Mouse (Mus musculus) ES-E14 (cell line): ENCODE results near the gene Lcn5. TPM values are rescaled to one million over a fixed set of nuclear protein-coding genes. Genes with fewer than 3 reads are reported as not detected.

Experiments
- DNase-seq: peaks from one replicate; pipeline ENCODE4 v3.0.0-alpha.2; 2013; ENCODE audit warnings: low read depth, low spot score
- H3K27ac ChIP-seq: 2 replicates; pipeline ENCODE4 v1.5.1; 2012; ENCODE audit warnings: low read depth, mild to moderate bottlenecking, low read length, moderate library complexity, mixed read lengths; ENCODE audit not compliant: poor library complexity, insufficient read depth, severe bottlenecking
- H3K36me3 ChIP-seq: 2 replicates; pipeline ENCODE4 v1.6.1; 2012; ENCODE audit warnings: mild to moderate bottlenecking, low read length, moderate library complexity, mixed read lengths; ENCODE audit not compliant: control insufficient read depth, poor library complexity, insufficient read depth, severe bottlenecking
- H3K4me1 ChIP-seq, 2 experiments: fragments of 150-350 bp in 1 of 2; sonication (generic) in 1 of 2; 2 replicates each; pipeline ENCODE4 v1.6.1; 2012; ENCODE audit warnings: low read length in 2 of 2, mild to moderate bottlenecking in 1 of 2, mixed read lengths in 1 of 2; ENCODE audit not compliant: control insufficient read depth in 2 of 2, insufficient read depth in 2 of 2, poor library complexity in 1 of 2
- H3K4me3 ChIP-seq, 2 experiments: fragments of 150-350 bp in 1 of 2; sonication (generic) in 1 of 2; 2 replicates each; pipeline ENCODE4 v1.5.1; 2012; ENCODE audit warnings: low read length in 2 of 2, low read depth in 1 of 2, mild to moderate bottlenecking in 1 of 2, mixed read lengths in 1 of 2; ENCODE audit not compliant: insufficient read depth in 1 of 2, poor library complexity in 1 of 2, severe bottlenecking in 1 of 2
- H3K9ac ChIP-seq: 2 replicates; pipeline ENCODE4 v1.6.1; 2012; ENCODE audit warnings: low read depth, mild to moderate bottlenecking, low read length, mixed read lengths; ENCODE audit not compliant: poor library complexity, insufficient read depth, severe bottlenecking
- H3K9me3 ChIP-seq: fragments of 150-350 bp; sonication (generic); 2 replicates; pipeline ENCODE4 v1.6.1; 2012; ENCODE audit warnings: low read depth, mild to moderate bottlenecking, low read length; ENCODE audit not compliant: control insufficient read depth, insufficient read depth
- CHD2 ChIP-seq: IDR thresholded peaks from 2 replicates; pipeline ENCODE4 v1.6.1; 2014; ENCODE audit warnings: mild to moderate bottlenecking, low read depth, low read length, inconsistent platforms
- HCFC1 ChIP-seq: IDR thresholded peaks from 2 replicates; pipeline ENCODE4 v1.6.1; 2012; ENCODE audit warnings: low read length, inconsistent platforms, borderline replicate concordance; ENCODE audit not compliant: insufficient read depth
- MAFK ChIP-seq: IDR thresholded peaks from 2 replicates; pipeline ENCODE4 v1.6.1; 2014; ENCODE audit warnings: mild to moderate bottlenecking, low read depth, low read length, inconsistent platforms; ENCODE audit not compliant: insufficient read depth
- ZC3H11A ChIP-seq: IDR thresholded peaks from 2 replicates; pipeline ENCODE4 v1.6.1; 2012; ENCODE audit warnings: low read depth, mild to moderate bottlenecking, inconsistent platforms, low read length, borderline replicate concordance
- ZNF384 ChIP-seq: IDR thresholded peaks from 2 replicates; pipeline ENCODE4 v1.6.1; 2012; ENCODE audit warnings: low read depth, low read length, inconsistent platforms
- in situ Hi-C, 2 experiments: fragments of 600-800 bp; cut with MboI; formaldehyde crosslinking; loops; one replicate each; pipeline ENCODE4 v1.15.1; 2025; ENCODE audit warnings: low sequenced_read_pairs in 2 of 2, inconsistent platforms in 1 of 2; ENCODE audit not compliant: unreplicated experiment in 2 of 2
- total RNA-seq: library from RNA; depleted of rRNA; stranded (reverse); fragments of 300-350 nt; gene quantifications from 2 replicates; pipeline ENCODE4 v1.2.3, GENCODE M21; 2012; rRNA removed

The Lcn5 gene
- total RNA-seq, result not detected in 2 replicates

DNA sequence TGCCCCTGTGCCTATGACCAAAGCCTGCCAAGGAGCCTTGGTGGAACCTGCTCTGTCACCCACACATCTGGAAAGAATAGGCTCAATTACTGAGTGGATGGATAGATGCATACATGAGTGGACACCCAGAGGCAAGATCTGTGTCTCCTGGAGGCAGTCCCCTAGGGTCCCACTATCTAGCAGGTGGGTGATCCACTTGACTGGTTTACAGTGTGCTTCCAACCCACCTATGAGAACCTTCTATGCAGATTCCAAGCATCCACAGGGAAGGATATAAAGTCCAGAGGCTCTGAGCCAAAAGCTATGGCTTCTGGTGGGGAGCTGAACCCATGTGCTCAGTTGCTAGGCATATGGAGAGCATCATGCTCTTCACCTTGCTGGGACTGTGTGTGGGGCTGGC lies at the start of gene Lcn5:
TSS of gene Lcn5 (plus strand) at position 301 of the 400 bp plus-strand sequence.
- no peak for TF ChIP-seq HCFC1
- TF ChIP-seq CHD2, result no peak
- no peak for TF ChIP-seq ZNF384
- TF ChIP-seq MAFK, result no peak
- TF ChIP-seq ZC3H11A, result no peak
- H3K36me3 ChIP-seq, result no peaks in the 10 kb centered on the region
- no peaks in the 10 kb centered on the region for H3K9me3 ChIP-seq
- no peak within 1 kb of the TSS for H3K27ac ChIP-seq
- in situ Hi-C loops, result no loop called here
- H3K4me3 ChIP-seq, result no peak within 1 kb of the TSS
- DNase-seq, result no peak
- H3K4me1 ChIP-seq, result no peaks in the 10 kb centered on the region
- no peak within 1 kb of the TSS for H3K9ac ChIP-seq

DNA sequence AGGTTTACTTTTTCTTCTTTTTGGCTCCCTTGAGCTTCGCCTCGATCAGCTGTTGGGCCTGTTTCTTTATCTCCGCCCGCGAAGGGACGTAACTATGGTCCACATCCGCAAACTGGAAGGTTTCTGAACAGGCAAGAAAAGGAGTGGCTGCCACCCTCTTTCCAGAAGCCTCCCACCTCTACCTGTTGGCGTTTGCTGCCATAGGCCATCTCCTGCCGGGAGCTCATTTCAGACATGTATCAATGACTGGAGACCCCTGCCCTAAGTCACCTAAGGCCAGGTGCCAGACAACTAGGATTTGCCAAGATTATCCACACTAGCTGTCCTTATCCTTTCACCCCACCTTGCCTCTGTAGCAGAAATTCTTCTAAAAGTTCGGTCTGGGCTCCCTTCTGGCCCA lies 49.1 kb upstream of the Lcn5 start:
- H3K4me1 ChIP-seq, result no peaks in the 10 kb centered on the region
- no peak for TF ChIP-seq ZC3H11A
- no peak for TF ChIP-seq HCFC1
- TF ChIP-seq MAFK, result no peak
- TF ChIP-seq CHD2, result no peak
- TF ChIP-seq ZNF384, result no peak
- no peaks in the 10 kb centered on the region for H3K36me3 ChIP-seq
- DNase-seq, result no peak
- H3K4me3 ChIP-seq, result peak overlapping the region in 1 of 2 experiments; percentile 80; a peak in 2 of 4 replicates
- H3K9ac ChIP-seq, result no peak overlapping the region
- no peaks in the 10 kb centered on the region for H3K9me3 ChIP-seq
- in situ Hi-C loops, result no loop called here
- H3K27ac ChIP-seq, result no peak overlapping the region

DNA sequence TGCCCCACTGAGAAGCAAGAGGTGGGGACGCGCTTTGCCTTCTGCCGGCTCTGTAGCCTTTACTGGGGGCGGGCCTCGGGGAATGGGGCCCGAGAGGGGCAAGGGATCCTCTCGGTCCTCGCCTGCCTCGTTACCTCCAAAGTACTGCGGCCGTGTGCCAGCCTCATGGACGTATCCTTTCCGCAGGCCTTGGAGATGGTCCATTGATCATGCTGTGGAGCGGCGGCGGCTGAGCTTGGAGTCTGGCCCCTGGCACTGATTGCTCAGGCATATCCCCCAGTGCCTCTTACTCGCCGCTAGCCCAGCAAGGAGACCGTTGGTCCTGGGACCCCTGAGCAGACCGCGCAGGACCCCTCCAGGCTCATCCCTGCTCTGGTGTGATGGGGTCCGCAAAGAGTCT lies 41.4 kb upstream of the Lcn5 start:
- 0 out of 2 replicates have a peak overlapping the region, but pooled peaks have one; percentile 15 for H3K9ac ChIP-seq
- in situ Hi-C loops, result no loop called here
- peak; percentile 9 for DNase-seq
- no peaks in the 10 kb centered on the region; a peak in 1 of 4 replicates for H3K4me1 ChIP-seq
- H3K4me3 ChIP-seq, result peak overlapping the region; percentile 42 to 54
- no peaks in the 10 kb centered on the region; the same call in 1 of the 2 replicates for H3K36me3 ChIP-seq
- no peaks in the 10 kb centered on the region for H3K9me3 ChIP-seq
- TF ChIP-seq ZNF384 (no peak), MAFK (no peak), HCFC1 (no peak), ZC3H11A (no peak), CHD2 (no peak)
- H3K27ac ChIP-seq, result no peak overlapping the region

DNA sequence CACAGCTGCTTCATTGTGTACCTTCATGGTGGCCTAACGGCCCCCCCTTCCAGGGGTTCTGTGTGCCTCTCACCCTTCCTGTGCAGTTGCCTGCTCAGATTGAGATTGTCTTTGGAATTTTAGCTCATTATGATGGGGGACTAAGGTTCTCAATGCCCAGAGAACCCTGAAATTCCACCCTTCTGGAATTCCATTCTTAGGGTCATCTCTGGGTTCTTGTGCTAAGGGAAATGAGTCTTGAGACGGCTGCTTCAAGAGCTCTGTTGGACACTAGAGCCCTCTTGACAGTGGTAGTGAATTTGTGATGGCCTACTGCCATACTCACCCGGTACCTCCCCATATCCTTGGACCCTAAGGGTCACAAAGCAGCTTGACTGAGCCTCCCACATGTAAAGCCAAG lies 40.2 kb upstream of the Lcn5 start, which contains the start of gene Ccdc183:
TSS of gene Ccdc183 (minus strand) at position 101 of the 400 bp plus-strand sequence.
- H3K4me1 ChIP-seq, result no peaks in the 10 kb centered on the region; a peak in 1 of 4 replicates
- no peak for TF ChIP-seq ZNF384
- TF ChIP-seq HCFC1, result no peak
- no peak for TF ChIP-seq ZC3H11A
- no peak for TF ChIP-seq CHD2
- TF ChIP-seq MAFK, result no peak
- H3K36me3 ChIP-seq, result no peaks in the 10 kb centered on the region; the same call in 1 of the 2 replicates
- no peak within 1 kb of the TSS for H3K27ac ChIP-seq
- no peaks in the 10 kb centered on the region for H3K9me3 ChIP-seq
- H3K4me3 ChIP-seq, result peak within 1 kb of the TSS; percentile 42 to 54; a peak in 3 of 4 replicates
- H3K9ac ChIP-seq, result no peak within 1 kb of the TSS
- in situ Hi-C loops, result no loop called here
- DNase-seq, result no peak

DNA sequence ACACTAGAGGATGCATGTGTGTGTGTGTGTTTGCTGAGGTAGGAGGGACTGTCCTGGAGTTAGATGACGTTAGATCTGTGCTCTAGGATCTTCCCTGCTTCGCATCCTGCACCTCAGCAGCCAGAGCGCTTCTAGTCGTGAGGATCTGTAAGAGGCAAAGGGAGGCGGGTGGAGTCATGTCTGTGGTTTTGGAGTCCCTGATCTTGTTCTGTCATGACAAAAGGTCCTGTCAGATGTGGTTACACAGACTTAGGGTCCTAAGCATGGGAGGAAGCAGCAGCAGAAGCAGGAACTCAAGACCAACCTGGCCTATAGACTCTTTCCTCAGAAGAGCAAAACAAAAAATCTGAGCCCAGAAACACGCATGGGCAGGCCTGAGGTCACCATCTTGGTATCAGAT lies 37.4 kb upstream of the Lcn5 start:
- Histone ChIP-seq H3K9ac (no peak overlapping the region), H3K9me3 (no peaks in the 10 kb centered on the region), H3K4me3 (no peak overlapping the region), H3K36me3 (no peaks in the 10 kb centered on the region; the same call in 1 of the 2 replicates), H3K4me1 (no peaks in the 10 kb centered on the region; a peak in 1 of 4 replicates), H3K27ac (no peak overlapping the region)
- in situ Hi-C loops, result no loop called here
- TF ChIP-seq ZC3H11A (no peak), ZNF384 (no peak), CHD2 (no peak), HCFC1 (no peak), MAFK (no peak)
- DNase-seq, result no peak
